Mouse (Mus musculus): ENCODE data around the gene Mgat2. TPM values are rescaled to one million over a fixed set of nuclear protein-coding genes. Genes with fewer than 3 reads are reported as not detected.
"Not testable (repeated sequence)": the region's sequence is repeated elsewhere in the genome, so short reads cannot be mapped to it uniquely, and the experiment has no call there.

Mgat2 gene
- polyA plus RNA-seq (2015; fragmentation: Nextera tagmentation; extraction: Ambion mirVana), result 40.7 and 42.8 TPM in 2 replicates

DNA sequence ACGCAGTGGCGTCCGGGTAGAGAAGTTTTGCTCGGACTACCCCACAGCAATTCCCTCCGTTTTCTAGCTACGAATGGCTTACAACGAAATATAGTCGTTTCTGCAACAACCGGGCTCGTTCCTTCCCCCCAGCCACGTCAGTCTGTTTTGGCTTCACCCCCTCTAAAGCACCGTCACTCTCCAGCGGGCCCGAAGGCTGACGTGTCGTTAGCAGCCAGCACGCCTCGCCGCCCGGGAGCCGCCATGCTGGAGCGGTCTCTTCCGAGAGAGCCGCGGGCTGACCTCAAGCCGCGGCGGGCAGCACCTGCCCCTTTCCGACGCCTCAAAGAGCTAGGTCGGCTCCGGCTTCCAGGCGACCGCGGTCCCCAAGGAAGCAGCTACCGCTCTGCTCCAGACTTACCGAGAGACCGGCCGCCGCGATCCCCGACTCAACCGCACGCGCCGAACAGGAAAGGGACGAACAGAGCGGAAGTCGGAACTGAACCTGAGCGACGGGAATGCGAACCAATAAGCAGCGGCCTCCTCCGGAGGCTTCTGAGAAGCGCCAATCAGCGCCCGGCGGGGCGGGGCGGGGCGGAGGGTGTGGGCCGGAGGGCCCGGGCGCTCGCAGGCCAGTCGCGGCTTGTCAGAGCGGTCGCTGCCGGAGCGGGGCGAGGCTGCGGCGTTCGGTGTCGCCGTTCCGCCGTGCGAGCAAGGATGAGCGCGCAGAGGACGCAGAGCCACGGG lies at the start of gene Mgat2, which contains the start of gene Rpl36al:
Mgat2 (plus strand) TSS at position 575 of the 726 bp plus-strand sequence.
Rpl36al (minus strand) TSS at position 501 of the 726 bp plus-strand sequence.
- peak within 1 kb of the TSS; percentile 93 for H3K4me3 ChIP-seq (replicated peaks)
- ATAC-seq (ENCODE audit: low FRiP score), result peak; percentile 99
- WGBS, result under 1% methylated on average over 84 of the region's 84 CpGs
- peaks cover 30% of the 10 kb centered on the region for H3K4me1 ChIP-seq
- peaks cover 14% of the 10 kb centered on the region for H3K36me3 ChIP-seq
- H3K4me2 ChIP-seq, result peak within 1 kb of the TSS; percentile 75
- H3K9me3 ChIP-seq (replicated peaks), result no peaks in the 10 kb centered on the region
- H3K27me3 ChIP-seq (replicated peaks), result no peaks in the 10 kb centered on the region
- peak within 1 kb of the TSS; percentile 89 for H3K9ac ChIP-seq (replicated peaks)
- peak within 1 kb of the TSS; percentile 94 for H3K27ac ChIP-seq (replicated peaks)

GRCm38 (mm10) chr12:69139201-69139600 lies 44.8 kb upstream of the Mgat2 start:
- no peaks in the 10 kb centered on the region for H3K36me3 ChIP-seq
- H3K4me2 ChIP-seq, result no peak overlapping the region
- 82% methylated on average over 3 of the region's 3 CpGs for WGBS
- H3K9ac ChIP-seq (replicated peaks), result no peak overlapping the region
- no peak for ATAC-seq (ENCODE audit: low FRiP score)
- H3K27me3 ChIP-seq (replicated peaks), result no peaks in the 10 kb centered on the region
- no peaks in the 10 kb centered on the region for H3K9me3 ChIP-seq (replicated peaks)
- H3K4me3 ChIP-seq (replicated peaks), result no peak overlapping the region
- H3K4me1 ChIP-seq, result no peaks in the 10 kb centered on the region
- no peak overlapping the region for H3K27ac ChIP-seq (replicated peaks)

GRCm38 (mm10) chr12:69139841-69140240 lies 44.1 kb upstream of the Mgat2 start:
- Histone ChIP-seq H3K27me3 (replicated peaks) (no peaks in the 10 kb centered on the region), H3K4me2 (no peak overlapping the region), H3K4me1 (no peaks in the 10 kb centered on the region), H3K4me3 (replicated peaks) (no peak overlapping the region), H3K9me3 (replicated peaks) (no peaks in the 10 kb centered on the region), H3K27ac (replicated peaks) (no peak overlapping the region), H3K36me3 (no peaks in the 10 kb centered on the region), H3K9ac (replicated peaks) (no peak overlapping the region)
- WGBS, result 92% methylated on average over 7 of the region's 7 CpGs
- no peak for ATAC-seq (ENCODE audit: low FRiP score)

DNA sequence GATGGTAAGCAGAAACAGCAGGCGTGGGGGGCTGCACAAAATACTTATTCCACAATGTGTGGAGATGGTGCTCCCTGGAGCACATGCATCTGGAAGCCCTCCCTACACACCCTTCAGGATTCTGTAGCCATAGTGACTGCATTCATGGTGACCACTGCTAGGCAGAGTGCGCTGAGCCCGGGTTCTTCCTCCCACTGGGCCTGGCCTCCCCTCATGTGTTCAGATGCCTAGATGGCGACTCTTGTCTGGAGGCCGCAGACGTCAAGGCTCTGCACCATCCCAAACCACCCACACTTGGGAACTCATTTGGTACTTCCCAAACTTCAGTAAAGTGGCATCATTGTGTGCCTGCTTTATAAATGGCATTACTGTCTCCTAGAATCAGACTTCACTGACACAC lies 40.5 kb upstream of the Mgat2 start:
- Histone ChIP-seq H3K9ac (replicated peaks) (no peak overlapping the region), H3K4me1 (peaks cover 4% of the 10 kb centered on the region; the same call in 1 of the 2 replicates), H3K27me3 (replicated peaks) (no peaks in the 10 kb centered on the region), H3K4me2 (no peak overlapping the region), H3K4me3 (replicated peaks) (no peak overlapping the region), H3K9me3 (replicated peaks) (no peaks in the 10 kb centered on the region), H3K36me3 (no peaks in the 10 kb centered on the region), H3K27ac (replicated peaks) (no peak overlapping the region)
- no peak for ATAC-seq (ENCODE audit: low FRiP score)
- WGBS, result 77% methylated on average over 6 of the region's 6 CpGs

- Histone ChIP-seq H3K4me3 (replicated peaks) (no peak overlapping the region), H3K4me2 (no peak overlapping the region), H3K9ac (replicated peaks) (no peak overlapping the region), H3K4me1 (peaks cover 8% of the 10 kb centered on the region), H3K27ac (replicated peaks) (no peak overlapping the region), H3K9me3 (replicated peaks) (no peaks in the 10 kb centered on the region), H3K36me3 (no peaks in the 10 kb centered on the region), H3K27me3 (replicated peaks) (no peaks in the 10 kb centered on the region)
- 91% methylated on average over 5 of the region's 5 CpGs for WGBS
- ATAC-seq (ENCODE audit: low FRiP score), result no peak
Measured at GRCm38 (mm10) chr12:69147166-69147735, 36.7 kb upstream of the Mgat2 start.

GRCm38 (mm10) chr12:69150049-69150448 lies 33.9 kb upstream of the Mgat2 start:
- H3K4me1 ChIP-seq, result peaks cover 8% of the 10 kb centered on the region
- H3K9ac ChIP-seq (replicated peaks), result no peak overlapping the region
- no peaks in the 10 kb centered on the region for H3K36me3 ChIP-seq
- peak overlapping the region; percentile 12 for H3K4me3 ChIP-seq (replicated peaks)
- H3K4me2 ChIP-seq, result peak overlapping the region; percentile 43
- H3K27me3 ChIP-seq (replicated peaks), result no peaks in the 10 kb centered on the region
- 37% methylated on average over 13 of the region's 13 CpGs for WGBS
- H3K27ac ChIP-seq (replicated peaks), result peak overlapping the region; percentile 77
- ATAC-seq (ENCODE audit: low FRiP score), result peak; percentile 83
- H3K9me3 ChIP-seq (replicated peaks), result no peaks in the 10 kb centered on the region

GRCm38 (mm10) chr12:69155923-69156322 lies 28.0 kb upstream of the Mgat2 start:
- Histone ChIP-seq H3K36me3 (peaks cover 16% of the 10 kb centered on the region), H3K9me3 (replicated peaks) (no peaks in the 10 kb centered on the region), H3K27ac (replicated peaks) (no peak overlapping the region), H3K4me3 (replicated peaks) (no peak overlapping the region), H3K4me2 (no peak overlapping the region), H3K4me1 (peaks cover 13% of the 10 kb centered on the region), H3K9ac (replicated peaks) (no peak overlapping the region), H3K27me3 (replicated peaks) (no peaks in the 10 kb centered on the region)
- no peak for ATAC-seq (ENCODE audit: low FRiP score)
- whole genome bisulfite sequencing, result 90% methylated on average over 2 of the region's 2 CpGs

- Histone ChIP-seq H3K27ac (replicated peaks) (no peak overlapping the region), H3K4me1 (peaks cover 13% of the 10 kb centered on the region), H3K9me3 (replicated peaks) (no peaks in the 10 kb centered on the region), H3K9ac (replicated peaks) (no peak overlapping the region), H3K27me3 (replicated peaks) (no peaks in the 10 kb centered on the region), H3K4me3 (replicated peaks) (no peak overlapping the region), H3K4me2 (no peak overlapping the region), H3K36me3 (peaks cover 16% of the 10 kb centered on the region)
- WGBS, result 87% methylated on average over 4 of the region's 4 CpGs
- ATAC-seq (ENCODE audit: low FRiP score), result no peak
Measured at GRCm38 (mm10) chr12:69156436-69156835, 27.5 kb upstream of the Mgat2 start.

- WGBS, result 96% methylated on average over 2 of the region's 2 CpGs
- Histone ChIP-seq H3K4me3 (replicated peaks) (no peak overlapping the region), H3K4me2 (peak overlapping the region; percentile 65; the same call in 1 of the 2 replicates), H3K9ac (replicated peaks) (no peak overlapping the region), H3K36me3 (peaks cover 16% of the 10 kb centered on the region), H3K9me3 (replicated peaks) (no peaks in the 10 kb centered on the region), H3K4me1 (peaks cover 13% of the 10 kb centered on the region), H3K27me3 (replicated peaks) (no peaks in the 10 kb centered on the region), H3K27ac (replicated peaks) (no peak overlapping the region)
- no peak for ATAC-seq (ENCODE audit: low FRiP score)
Measured at GRCm38 (mm10) chr12:69157107-69157506, 26.9 kb upstream of the Mgat2 start.

GRCm38 (mm10) chr12:69158366-69158764 lies 25.6 kb upstream of the Mgat2 start:
- ATAC-seq (ENCODE audit: low FRiP score), result no peak
- H3K4me2 ChIP-seq, result peak overlapping the region; percentile 65
- peak overlapping the region; percentile 94 for H3K27ac ChIP-seq (replicated peaks)
- peak overlapping the region; percentile 69 for H3K4me3 ChIP-seq (replicated peaks)
- H3K9me3 ChIP-seq (replicated peaks), result no peaks in the 10 kb centered on the region
- peak overlapping the region; percentile 83 for H3K9ac ChIP-seq (replicated peaks)
- peaks cover 16% of the 10 kb centered on the region for H3K36me3 ChIP-seq
- WGBS, result under 1% methylated on average over 19 of the region's 19 CpGs
- H3K4me1 ChIP-seq, result peaks cover 13% of the 10 kb centered on the region
- H3K27me3 ChIP-seq (replicated peaks), result no peaks in the 10 kb centered on the region

- ATAC-seq (ENCODE audit: low FRiP score), result peak; percentile 99
- WGBS, result under 1% methylated on average over 63 of the region's 68 CpGs
- peaks cover 13% of the 10 kb centered on the region for H3K4me1 ChIP-seq
- not testable (repeated sequence) for H3K9me3 ChIP-seq (replicated peaks); H3K27me3 ChIP-seq (replicated peaks)
- peak within 1 kb of the TSS; percentile 65 for H3K4me2 ChIP-seq
- peak within 1 kb of the TSS; percentile 83 for H3K9ac ChIP-seq (replicated peaks)
- peak within 1 kb of the TSS; percentile 94 for H3K27ac ChIP-seq (replicated peaks)
- peak within 1 kb of the TSS; percentile 69 for H3K4me3 ChIP-seq (replicated peaks)
- H3K36me3 ChIP-seq, result peaks cover 16% of the 10 kb centered on the region
Measured at GRCm38 (mm10) chr12:69158765-69159577, 25.0 kb upstream of the Mgat2 start, which contains the start of gene Rps29. Gene Rps29, minus strand, starts transcription at chr12:69159186.
